Mouse (Mus musculus): ENCODE data around the gene Zfp664. TPM values are rescaled to one million over a fixed set of nuclear protein-coding genes. Genes with fewer than 3 reads are reported as not detected.

Zfp664 gene
- 10 to 100 TPM in 1 of 2 experiments, 1 to 10 TPM in 1; 8.1 to 11.3 TPM for polyA plus RNA-seq (2017; shearing (Covaris generic))

DNA sequence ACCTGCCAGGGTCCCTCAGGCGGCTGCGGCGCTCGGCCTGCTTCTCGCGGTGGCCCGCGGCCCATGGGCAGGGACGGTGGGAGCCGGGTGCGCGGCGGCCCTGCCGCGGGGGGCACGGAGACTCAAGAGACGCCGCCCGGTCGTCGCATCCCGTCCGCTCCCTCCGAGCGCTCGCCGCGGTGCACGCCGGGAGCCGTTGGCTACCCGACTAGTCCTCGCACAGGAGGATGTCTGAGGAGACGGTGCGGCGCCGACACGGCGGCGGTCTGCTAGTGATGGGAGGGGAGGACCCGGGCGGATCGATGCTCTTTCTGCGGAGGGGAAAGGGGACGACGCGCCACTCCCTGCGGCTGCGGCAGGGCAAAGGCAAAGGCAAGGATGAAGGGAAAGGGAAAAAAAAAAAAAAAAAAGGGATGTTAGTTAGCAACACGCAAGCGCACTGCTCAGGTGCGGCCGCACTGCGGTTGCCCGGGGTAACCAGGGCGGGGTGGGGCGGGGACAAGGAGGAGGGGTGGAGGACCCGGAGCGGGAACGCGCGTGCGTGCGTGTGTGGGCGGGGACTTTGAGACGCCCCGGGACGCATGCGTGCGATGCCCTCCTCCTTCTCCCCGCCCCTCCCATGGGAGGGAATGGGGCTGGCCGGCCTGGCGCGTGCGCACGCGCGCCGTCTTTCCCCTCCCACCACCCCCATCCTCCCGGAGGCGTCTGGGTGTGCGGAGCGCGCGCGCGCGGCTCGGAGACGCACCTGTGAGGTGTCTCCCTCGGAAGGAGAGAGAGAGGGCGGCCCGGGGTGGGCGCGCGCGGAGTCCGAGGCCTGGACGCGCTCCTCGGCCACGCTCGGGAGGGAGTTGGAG lies at the start of gene Zfp664, which contains the start of gene Ccdc92:
Zfp664 (plus strand) TSS at position 679 of the 854 bp plus-strand sequence.
Ccdc92 (minus strand) TSS at position 412 of the 854 bp plus-strand sequence.
- peak; percentile 73 for ATAC-seq

DNA sequence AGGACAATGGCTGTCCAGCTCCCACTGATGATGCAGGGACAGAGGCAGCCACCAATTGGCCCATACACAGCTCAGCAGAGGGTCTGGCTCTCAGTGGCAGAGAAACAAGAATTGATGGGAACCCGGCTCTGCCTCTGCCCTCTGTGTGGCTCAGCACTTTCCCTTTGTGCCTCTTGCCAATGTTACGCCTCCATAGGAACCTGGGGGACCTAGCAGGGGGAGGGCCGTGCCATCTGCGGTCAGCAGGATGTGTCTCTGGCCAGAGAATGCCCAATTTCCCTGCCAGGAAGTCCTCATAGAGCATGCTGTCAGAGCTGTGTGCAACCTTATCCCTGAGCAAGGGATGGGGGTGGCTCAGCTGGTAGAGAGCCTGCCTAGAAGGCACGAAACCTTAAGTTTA lies 47.7 kb upstream of the Zfp664 start:
- ATAC-seq, result no peak

DNA sequence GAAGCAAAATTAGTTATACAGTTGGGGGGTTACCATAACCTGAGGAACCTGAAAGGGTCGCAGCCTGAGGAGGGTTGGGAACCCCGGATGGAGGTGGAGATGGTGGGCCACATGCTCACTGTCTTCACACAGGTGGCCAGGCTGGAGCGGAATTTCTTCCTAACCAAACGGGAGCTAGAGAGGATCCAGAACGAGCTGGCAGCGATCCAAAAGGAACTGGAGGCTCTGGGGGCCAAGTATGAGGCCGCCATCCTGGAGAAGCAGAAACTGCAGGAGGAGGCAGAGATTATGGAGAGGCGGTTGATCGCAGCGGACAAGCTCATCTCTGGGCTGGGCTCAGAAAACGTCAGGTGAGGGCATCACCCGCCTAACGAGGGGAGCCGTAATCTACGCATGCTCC lies 45.4 kb upstream of the Zfp664 start:
- no peak for ATAC-seq

GRCm38 (mm10) chr5:124822128-124822894 lies 40.2 kb upstream of the Zfp664 start:
- ATAC-seq, result no peak

DNA sequence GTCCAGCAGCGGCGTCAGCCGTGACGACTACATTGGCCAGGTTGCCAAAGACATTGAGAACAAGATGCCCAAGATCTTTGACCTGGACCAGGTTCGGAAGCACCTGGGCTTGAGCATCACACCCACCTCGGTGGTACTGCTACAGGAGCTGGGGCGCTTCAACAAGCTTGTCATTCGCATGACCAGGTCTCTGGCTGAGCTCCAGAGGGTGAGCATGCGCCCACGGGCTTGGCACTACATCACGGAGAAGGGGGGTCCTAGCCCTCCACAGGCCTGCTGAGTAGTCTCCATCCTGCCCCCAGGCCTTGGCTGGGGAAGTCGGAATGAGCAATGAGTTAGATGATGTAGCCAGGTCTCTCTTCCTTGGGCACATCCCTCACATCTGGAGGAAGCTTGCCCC lies 32.2 kb upstream of the Zfp664 start:
- no peak for ATAC-seq

DNA sequence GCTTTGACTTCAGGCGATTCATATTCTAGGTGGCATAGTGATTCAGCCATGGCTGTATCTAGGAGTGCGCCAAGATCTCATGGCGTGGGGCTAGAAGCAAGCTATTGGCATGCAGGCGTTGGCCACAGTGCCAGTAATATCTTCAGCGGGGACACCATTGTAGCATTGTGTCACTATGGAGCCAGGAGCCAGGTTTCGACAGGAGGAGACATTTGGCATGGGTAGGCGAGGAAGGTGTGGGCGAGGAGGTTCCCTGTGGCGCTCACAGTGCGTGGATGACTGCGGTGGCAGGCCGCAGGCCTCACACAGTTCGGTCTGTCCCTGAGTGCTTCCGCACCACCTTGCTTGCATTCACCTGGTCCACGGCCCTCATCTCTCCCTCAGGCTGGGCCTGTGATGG lies 27.3 kb upstream of the Zfp664 start:
- ATAC-seq, result no peak

- ATAC-seq, result no peak
These were observed 26.4 kb upstream of the Zfp664 start for GRCm38 (mm10) chr5:124836075-124836474.

DNA sequence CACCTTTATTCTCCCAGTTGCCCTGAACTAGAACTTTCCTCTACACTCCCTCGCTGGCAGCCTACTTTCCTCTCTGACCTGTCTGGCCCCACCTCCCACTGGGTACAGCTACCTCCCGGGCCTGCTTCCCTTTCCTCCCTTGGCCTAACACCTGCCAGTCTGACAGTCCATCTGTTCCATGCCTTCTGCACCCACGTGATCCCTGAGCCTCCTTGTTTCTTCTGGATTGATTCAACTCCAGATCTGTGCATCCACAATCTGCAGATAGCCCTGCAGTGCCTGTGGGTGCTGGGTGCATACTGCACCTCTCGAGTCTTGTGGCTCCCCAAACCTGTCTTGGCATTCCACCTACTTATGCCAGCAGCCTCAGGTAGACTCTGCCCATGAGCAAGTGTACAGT lies 25.9 kb upstream of the Zfp664 start:
- no peak for ATAC-seq

- no peak for ATAC-seq
These were observed 22.3 kb upstream of the Zfp664 start for GRCm38 (mm10) chr5:124840202-124840601.

GRCm38 (mm10) chr5:124840669-124841068 lies 21.8 kb upstream of the Zfp664 start:
- ATAC-seq, result no peak

DNA sequence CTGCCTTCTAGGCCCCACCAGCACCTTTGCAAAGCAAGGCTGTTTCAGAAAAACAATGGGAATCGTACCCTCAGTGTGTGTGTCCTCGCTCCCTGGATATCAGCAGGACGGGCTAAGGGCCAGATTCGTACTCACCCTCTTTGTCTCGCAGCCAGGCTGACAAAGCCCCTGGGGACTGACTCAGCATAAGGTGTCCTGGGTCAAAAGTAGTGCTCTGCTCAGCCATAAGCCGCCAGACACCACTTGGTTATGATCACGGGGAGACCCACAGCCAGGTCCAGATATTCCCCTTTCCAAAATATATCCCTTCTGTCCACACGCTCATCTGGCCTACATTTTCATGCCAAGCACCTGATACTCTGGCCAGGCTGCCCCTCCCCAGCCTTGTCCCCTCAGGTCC lies 19.1 kb upstream of the Zfp664 start:
- ATAC-seq, result no peak

DNA sequence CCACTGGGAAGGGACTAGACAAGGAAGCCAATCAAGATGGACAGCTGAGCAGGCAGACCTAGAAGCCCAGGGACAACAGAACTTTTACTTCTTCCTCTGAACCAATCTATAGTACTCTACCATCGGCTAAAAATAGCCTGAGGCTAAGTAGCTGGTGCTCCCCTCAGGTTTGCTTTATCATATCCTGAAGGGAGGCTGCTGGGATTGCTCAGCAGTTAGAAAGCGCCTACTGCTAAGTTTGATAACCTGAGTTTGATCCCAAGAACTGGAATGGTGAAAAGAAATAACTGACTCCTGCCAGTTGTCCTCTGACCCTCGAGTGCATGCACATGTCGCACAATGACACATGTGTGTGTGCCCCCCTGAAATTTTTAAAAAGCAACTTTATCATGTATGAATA lies 17.6 kb upstream of the Zfp664 start:
- ATAC-seq, result no peak

- no peak for ATAC-seq
These were observed 15.5 kb upstream of the Zfp664 start for GRCm38 (mm10) chr5:124847014-124847413.

DNA sequence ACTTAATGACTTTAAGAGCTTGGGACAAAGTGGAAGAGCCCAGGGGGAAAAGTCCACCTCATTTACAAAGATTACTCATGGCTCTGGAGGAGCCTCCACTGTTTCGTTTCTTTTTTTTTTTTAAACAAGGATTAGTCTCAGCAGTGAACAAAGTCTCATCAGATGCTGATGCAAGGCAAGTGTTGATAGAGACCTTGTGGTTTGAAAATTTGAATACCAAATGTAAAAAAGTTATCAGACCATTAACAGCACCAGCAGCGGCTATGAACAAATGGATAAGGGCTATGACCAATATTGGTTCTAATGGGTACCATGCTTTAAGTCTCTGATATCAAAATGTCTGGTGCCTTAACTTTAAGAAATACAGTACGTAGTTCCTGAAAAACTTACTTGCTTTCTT lies 13.5 kb upstream of the Zfp664 start:
- ATAC-seq, result no peak

- ATAC-seq, result no peak
These were observed 10.9 kb upstream of the Zfp664 start for GRCm38 (mm10) chr5:124851572-124851971.

DNA sequence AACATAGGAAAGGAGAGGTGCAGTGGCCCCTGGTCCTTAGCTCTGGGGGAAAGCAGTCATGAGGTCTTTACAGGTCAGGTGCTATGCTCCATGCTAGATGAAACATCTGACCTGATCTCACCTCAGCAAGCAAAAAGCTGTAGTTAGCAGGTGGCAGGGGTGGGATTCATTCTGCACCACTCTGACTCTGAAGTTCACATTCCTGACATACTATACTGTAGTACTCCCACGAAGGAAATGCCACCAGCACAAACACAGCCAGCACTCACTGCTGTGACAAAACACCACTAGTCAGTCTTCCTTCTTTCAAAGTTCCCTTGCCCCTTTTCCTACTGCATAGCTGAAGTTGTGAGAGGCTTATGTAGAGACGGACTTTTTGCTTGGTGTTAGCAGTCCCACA lies 10.2 kb upstream of the Zfp664 start:
- no peak for ATAC-seq

GRCm38 (mm10) chr5:124853079-124853478 lies 9.4 kb upstream of the Zfp664 start:
- ATAC-seq, result no peak

GRCm38 (mm10) chr5:124854202-124854601 lies 8.3 kb upstream of the Zfp664 start:
- ATAC-seq, result no peak

GRCm38 (mm10) chr5:124860013-124860412 lies 2.5 kb upstream of the Zfp664 start:
- no peak for ATAC-seq

GRCm38 (mm10) chr5:124861463-124861862 lies 1.0 kb upstream of the Zfp664 start:
- ATAC-seq, result peak; percentile 58

GRCm38 (mm10) chr5:124862871-124863741 lies 615 bp downstream of the Zfp664 start:
- peak; percentile 6 for ATAC-seq

- ATAC-seq, result no peak
These were observed 6.5 kb downstream of the Zfp664 start for GRCm38 (mm10) chr5:124868981-124869380.

- no peak for ATAC-seq
These were observed 9.5 kb downstream of the Zfp664 start for GRCm38 (mm10) chr5:124872033-124872432.

Measured in activated CD4-positive, CD25-positive, alpha-beta regulatory T cell, adult 4 months (primary cell).